Mouse (Mus musculus): ENCODE results near the gene Corin. TPM values are rescaled to one million over a fixed set of nuclear protein-coding genes. Genes with fewer than 3 reads are reported as not detected.

The Corin gene
- total and polyA plus RNA-seq, 2 experiments = 0.46 TPM; not detected in 1

DNA sequence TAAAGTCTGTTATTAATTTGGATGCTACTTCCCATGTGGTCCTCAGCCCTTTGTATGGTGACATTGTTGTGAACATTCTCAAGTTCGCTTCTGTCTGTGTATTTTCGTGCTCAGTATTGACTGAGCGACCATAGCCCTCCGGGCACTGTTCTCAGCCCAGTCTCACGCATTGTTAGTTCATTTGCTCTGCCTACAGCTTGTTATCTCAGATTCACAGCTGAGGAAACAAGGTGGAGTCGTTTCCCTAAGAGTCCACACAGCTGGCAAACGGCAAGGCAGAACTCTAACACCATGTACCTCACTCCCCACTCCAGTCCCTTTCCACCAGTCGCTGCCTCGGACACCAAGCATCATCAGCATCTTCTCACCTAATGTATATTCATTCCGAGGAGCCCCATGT, 63.1 kb downstream of the Corin start:
- H3K36me3 ChIP-seq (ENCODE audit: control insufficient read depth, insufficient read depth, low read length) = no peaks in the 10 kb centered on the region
- no peaks in the 10 kb centered on the region for H3K4me1 ChIP-seq (ENCODE audit: control insufficient read depth, insufficient read depth, low read length)
- H3K27ac ChIP-seq (replicated peaks; ENCODE audit: insufficient read depth, low read depth, low read length) = no peak overlapping the region
- H3K79me2 ChIP-seq (ENCODE audit: control insufficient read depth, insufficient read depth, low read length) = no peaks in the 10 kb centered on the region
- DNase-seq (ENCODE audit: extremely low read depth, low read depth, low spot score) = no peak
- 44% methylated on average over 10 of the region's 10 CpGs for WGBS
- TF ChIP-seq CTCF (IDR thresholded peaks at IDR 0.05; ENCODE audit: low read depth, low read length) (no peak), POLR2A (IDR thresholded peaks at IDR 0.05; ENCODE audit: extremely low read depth, insufficient read depth, low read length) (no peak)
- no peak overlapping the region for H3K4me3 ChIP-seq (ENCODE audit: insufficient read depth, low read depth, low read length)
- no peak overlapping the region for H3K9ac ChIP-seq (ENCODE audit: low read depth, low read length)
- H3K27me3 ChIP-seq (ENCODE audit: control insufficient read depth, insufficient read depth, low read length) = no peaks in the 10 kb centered on the region

DNA sequence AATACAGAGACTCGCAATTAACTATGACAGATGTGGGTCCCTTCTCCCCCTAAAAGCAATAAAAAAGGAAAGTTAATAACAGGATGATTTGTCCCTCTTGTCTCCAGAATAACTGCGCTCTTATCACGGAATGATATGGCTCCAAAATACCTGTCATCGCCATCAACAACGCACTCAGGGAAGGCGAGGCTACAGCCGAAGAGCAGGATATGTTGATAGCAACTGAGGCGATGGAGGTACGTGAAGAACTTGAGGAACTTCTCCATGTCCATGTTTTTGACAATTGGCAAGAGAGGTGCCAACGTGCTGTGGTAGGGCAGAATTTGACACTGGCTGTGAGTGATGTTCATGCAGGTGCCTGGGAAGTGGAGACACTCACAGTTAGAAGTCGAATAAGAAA, 69.2 kb downstream of the Corin start:
- Histone ChIP-seq H3K79me2 (ENCODE audit: control insufficient read depth, insufficient read depth, low read length) (no peaks in the 10 kb centered on the region), H3K27ac (replicated peaks; ENCODE audit: insufficient read depth, low read depth, low read length) (no peak overlapping the region), H3K27me3 (ENCODE audit: control insufficient read depth, insufficient read depth, low read length) (no peaks in the 10 kb centered on the region), H3K36me3 (ENCODE audit: control insufficient read depth, insufficient read depth, low read length) (no peaks in the 10 kb centered on the region), H3K9ac (ENCODE audit: low read depth, low read length) (no peak overlapping the region), H3K4me1 (ENCODE audit: control insufficient read depth, insufficient read depth, low read length) (no peaks in the 10 kb centered on the region), H3K4me3 (ENCODE audit: insufficient read depth, low read depth, low read length) (no peak overlapping the region)
- no peak for TF ChIP-seq POLR2A (IDR thresholded peaks at IDR 0.05; ENCODE audit: extremely low read depth, insufficient read depth, low read length)
- no peak for TF ChIP-seq CTCF (IDR thresholded peaks at IDR 0.05; ENCODE audit: low read depth, low read length)
- 86% methylated on average over 11 of the region's 11 CpGs for WGBS
- no peak for DNase-seq (ENCODE audit: extremely low read depth, low read depth, low spot score)

DNA sequence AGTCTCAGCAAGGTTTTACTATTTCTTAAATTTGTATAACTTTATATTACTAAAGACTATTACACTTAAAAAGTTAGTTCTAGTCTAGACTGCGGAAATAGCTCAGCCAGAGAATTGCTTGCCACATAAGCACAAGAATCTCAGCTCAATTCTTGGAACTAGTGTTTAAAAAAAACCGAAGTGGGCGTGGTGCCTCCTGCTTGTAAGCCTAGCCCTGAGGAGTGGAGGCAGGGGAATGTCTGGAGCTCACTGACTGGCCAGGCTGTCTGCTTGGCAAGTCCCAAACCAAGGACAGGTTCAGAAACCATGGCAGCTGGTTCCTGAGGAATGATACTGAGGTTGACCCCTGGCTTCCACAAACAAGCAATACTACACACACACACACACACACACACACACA, 72.4 kb downstream of the Corin start:
- WGBS = 74% methylated on average over 3 of the region's 3 CpGs

DNA sequence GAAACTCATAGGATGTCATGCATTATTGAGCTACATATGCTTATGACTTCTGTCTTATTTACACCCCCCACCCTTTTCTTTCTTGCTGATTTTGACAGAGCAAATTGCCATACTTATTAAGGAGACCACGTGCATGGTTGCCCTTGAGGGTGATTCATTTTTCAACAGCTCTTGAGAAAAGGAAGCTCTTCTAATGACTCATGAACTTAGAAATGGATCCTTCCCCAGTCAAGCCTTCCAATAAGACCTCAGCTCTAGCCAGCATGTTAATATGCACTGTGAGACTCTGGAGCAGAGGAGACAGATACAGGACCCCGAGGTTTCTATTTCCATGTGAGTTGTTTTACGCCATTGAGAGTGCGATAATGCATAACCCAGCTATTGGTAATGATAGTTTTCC, 76.7 kb downstream of the Corin start:
- H3K4me3 ChIP-seq (ENCODE audit: insufficient read depth, low read depth, low read length) = no peak overlapping the region
- H3K36me3 ChIP-seq (ENCODE audit: control insufficient read depth, insufficient read depth, low read length) = no peaks in the 10 kb centered on the region
- no peak for DNase-seq (ENCODE audit: extremely low read depth, low read depth, low spot score)
- no peak for TF ChIP-seq POLR2A (IDR thresholded peaks at IDR 0.05; ENCODE audit: extremely low read depth, insufficient read depth, low read length)
- TF ChIP-seq CTCF (IDR thresholded peaks at IDR 0.05; ENCODE audit: low read depth, low read length) = no peak
- no peak overlapping the region for H3K27ac ChIP-seq (replicated peaks; ENCODE audit: insufficient read depth, low read depth, low read length)
- H3K9ac ChIP-seq (ENCODE audit: low read depth, low read length) = no peak overlapping the region
- H3K4me1 ChIP-seq (ENCODE audit: control insufficient read depth, insufficient read depth, low read length) = no peaks in the 10 kb centered on the region
- H3K27me3 ChIP-seq (ENCODE audit: control insufficient read depth, insufficient read depth, low read length) = no peaks in the 10 kb centered on the region
- 90% methylated on average over 4 of the region's 4 CpGs for WGBS
- H3K79me2 ChIP-seq (ENCODE audit: control insufficient read depth, insufficient read depth, low read length) = no peaks in the 10 kb centered on the region

More for the DNA sequence above, 72.4 kb downstream of the Corin start:
- DNase-seq (ENCODE audit: extremely low read depth, low read depth, low spot score) = no peak
- Histone ChIP-seq H3K4me1 (ENCODE audit: control insufficient read depth, insufficient read depth, low read length) (no peaks in the 10 kb centered on the region), H3K27me3 (ENCODE audit: control insufficient read depth, insufficient read depth, low read length) (no peaks in the 10 kb centered on the region), H3K79me2 (ENCODE audit: control insufficient read depth, insufficient read depth, low read length) (no peaks in the 10 kb centered on the region), H3K27ac (replicated peaks; ENCODE audit: insufficient read depth, low read depth, low read length) (no peak overlapping the region), H3K9ac (ENCODE audit: low read depth, low read length) (no peak overlapping the region), H3K4me3 (ENCODE audit: insufficient read depth, low read depth, low read length) (no peak overlapping the region), H3K36me3 (ENCODE audit: control insufficient read depth, insufficient read depth, low read length) (no peaks in the 10 kb centered on the region)
- TF ChIP-seq CTCF (IDR thresholded peaks at IDR 0.05; ENCODE audit: low read depth, low read length) = no peak
- no peak for TF ChIP-seq POLR2A (IDR thresholded peaks at IDR 0.05; ENCODE audit: extremely low read depth, insufficient read depth, low read length)

DNA sequence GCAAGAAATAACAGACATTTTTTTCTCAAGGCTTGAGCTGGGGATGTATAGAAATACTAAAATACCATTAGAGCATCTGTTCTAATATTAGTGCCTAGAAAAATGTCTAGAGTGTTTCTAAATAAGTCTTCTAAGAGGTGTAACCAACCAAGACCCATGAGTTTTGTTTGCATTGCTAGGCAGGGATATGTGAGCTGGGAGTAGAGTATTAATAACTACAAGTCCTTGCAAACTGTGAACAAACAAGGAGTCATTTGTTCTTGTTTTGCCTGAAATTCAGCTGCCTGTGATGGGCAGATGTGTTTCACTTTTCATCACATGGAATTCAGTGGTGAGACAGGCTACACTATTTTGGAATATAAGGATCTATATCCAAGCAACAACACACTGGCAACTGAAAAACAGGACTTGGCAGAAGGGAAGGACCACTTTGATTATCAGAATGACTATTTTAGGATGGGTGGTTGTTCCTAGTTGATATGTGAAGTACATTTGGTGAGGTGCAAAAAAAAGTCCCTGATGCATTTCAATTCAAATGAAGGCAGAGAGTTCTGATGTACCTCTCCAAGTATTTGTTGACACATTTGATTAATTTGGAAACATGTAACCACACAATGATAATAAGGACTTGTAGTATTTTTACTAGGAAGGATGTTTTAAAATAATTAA, 78.8 kb downstream of the Corin start:
- H3K36me3 ChIP-seq (ENCODE audit: control insufficient read depth, insufficient read depth, low read length) = no peaks in the 10 kb centered on the region
- TF ChIP-seq POLR2A (IDR thresholded peaks at IDR 0.05; ENCODE audit: extremely low read depth, insufficient read depth, low read length) (no peak), CTCF (IDR thresholded peaks at IDR 0.05; ENCODE audit: low read depth, low read length) (no peak)
- no peak overlapping the region for H3K27ac ChIP-seq (replicated peaks; ENCODE audit: insufficient read depth, low read depth, low read length)
- no peaks in the 10 kb centered on the region for H3K27me3 ChIP-seq (ENCODE audit: control insufficient read depth, insufficient read depth, low read length)
- no peaks in the 10 kb centered on the region for H3K79me2 ChIP-seq (ENCODE audit: control insufficient read depth, insufficient read depth, low read length)
- no peak overlapping the region for H3K9ac ChIP-seq (ENCODE audit: low read depth, low read length)
- DNase-seq (ENCODE audit: extremely low read depth, low read depth, low spot score) = no peak
- H3K4me1 ChIP-seq (ENCODE audit: control insufficient read depth, insufficient read depth, low read length) = no peaks in the 10 kb centered on the region
- H3K4me3 ChIP-seq (ENCODE audit: insufficient read depth, low read depth, low read length) = no peak overlapping the region

DNA sequence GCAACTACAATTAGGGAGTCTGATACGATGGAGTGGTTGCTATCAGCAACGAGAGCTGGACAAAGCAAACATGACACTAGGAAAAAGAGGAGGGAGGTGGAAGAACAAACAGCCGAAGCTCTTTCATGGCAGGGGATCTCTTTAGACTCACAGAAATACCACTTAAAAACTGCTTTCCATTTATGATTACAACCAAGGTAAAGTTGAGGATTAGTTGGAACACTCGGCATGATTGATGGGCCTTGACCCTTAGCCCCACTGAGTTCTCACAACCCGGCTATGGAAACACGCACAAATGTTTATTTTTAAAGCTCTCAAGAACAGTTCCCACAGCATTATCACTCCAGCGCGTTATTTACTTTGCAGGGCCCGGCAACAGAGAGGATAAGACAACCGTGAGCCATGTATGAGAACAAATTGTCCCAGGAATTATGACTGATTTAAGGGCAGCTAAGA, 92.4 kb downstream of the Corin start:
- Histone ChIP-seq H3K36me3 (ENCODE audit: control insufficient read depth, insufficient read depth, low read length) (no peaks in the 10 kb centered on the region), H3K27me3 (ENCODE audit: control insufficient read depth, insufficient read depth, low read length) (no peaks in the 10 kb centered on the region), H3K27ac (replicated peaks; ENCODE audit: insufficient read depth, low read depth, low read length) (peak overlapping the region; percentile 59; the same call in 1 of the 2 replicates), H3K4me1 (ENCODE audit: control insufficient read depth, insufficient read depth, low read length) (peaks cover 9% of the 10 kb centered on the region; the same call in 1 of the 2 replicates), H3K79me2 (ENCODE audit: control insufficient read depth, insufficient read depth, low read length) (no peaks in the 10 kb centered on the region), H3K4me3 (ENCODE audit: insufficient read depth, low read depth, low read length) (no peak overlapping the region), H3K9ac (ENCODE audit: low read depth, low read length) (no peak overlapping the region)
- DNase-seq (ENCODE audit: extremely low read depth, low read depth, low spot score) = peak; percentile 87
- 12% methylated on average over 10 of the region's 10 CpGs for WGBS
- TF ChIP-seq POLR2A (IDR thresholded peaks at IDR 0.05; ENCODE audit: extremely low read depth, insufficient read depth, low read length) = no peak

Data from liver, adult 2 months (tissue).